Comparison of ENCODE assay signal across 8 mouse cellular contexts in the genomic region with DNA sequence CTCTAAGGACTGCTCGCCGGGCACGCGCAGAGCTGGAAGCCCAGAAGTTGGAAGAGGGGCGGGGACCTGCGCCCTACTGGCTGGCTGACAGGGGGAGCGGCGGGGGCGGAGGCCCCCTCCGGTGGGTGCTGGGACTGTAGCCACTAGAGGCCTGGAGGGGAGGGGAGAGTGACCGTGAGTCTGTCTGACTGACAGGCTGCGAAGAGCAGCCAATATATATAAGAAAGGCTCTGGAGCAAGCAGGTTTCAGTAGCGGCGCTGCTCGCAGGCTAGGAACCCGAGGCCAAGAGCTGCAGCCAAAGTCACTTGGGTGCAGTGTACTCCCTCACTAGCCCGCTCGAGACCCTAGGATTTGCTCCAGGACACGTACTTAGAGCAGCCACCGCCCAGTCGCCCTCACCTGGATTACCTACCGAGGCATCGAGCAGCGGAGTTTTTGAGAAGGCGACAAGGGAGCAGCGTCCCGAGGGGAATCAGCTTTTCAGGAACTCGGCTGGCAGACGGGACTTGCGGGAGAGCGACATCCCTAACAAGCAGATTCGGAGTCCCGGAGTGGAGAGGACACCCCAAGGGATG. TPM values are rescaled to one million over a fixed set of nuclear protein-coding genes. Genes with fewer than 3 reads are reported as not detected.
DNase-seq lines count a peak whose midpoint lies in the region; ATAC-seq lines count a peak whose summit lies in the region.

A gene (plus strand): TSS at position 217 of the 576 bp plus-strand sequence.

- H3K27me3 ChIP-seq in heart, embryonic 16.5 days (ENCODE audit: control insufficient read depth, insufficient read depth, low read length), result peaks cover 74% of the 10 kb centered on the region

- ATAC-seq in heart, embryonic 16.5 days (replicated peaks; ENCODE audit: extremely low read depth, insufficient read depth, low FRiP score), result peak; percentile 70
- no peak for ATAC-seq in erythroid progenitor cell, adult 5-6 weeks (replicated peaks; ENCODE audit: low FRiP score, poor library complexity, severe bottlenecking)

- peaks cover 30% of the 10 kb centered on the region for H3K4me1 ChIP-seq in heart, embryonic 16.5 days (ENCODE audit: control insufficient read depth, insufficient read depth, low read length)

- H3K4me2 ChIP-seq in heart, embryonic 16.5 days (ENCODE audit: low read depth, low read length), result peak within 1 kb of the TSS; percentile 85

- H3K9ac ChIP-seq in heart, embryonic 16.5 days (ENCODE audit: low read length), result peak within 1 kb of the TSS; percentile 77

- under 1% methylated on average over 33 of the region's 33 CpGs for WGBS in heart, embryonic 16.5 days

- no peaks in the 10 kb centered on the region for H3K9me3 ChIP-seq in heart, embryonic 16.5 days (replicated peaks; ENCODE audit: control insufficient read depth, low read length)

- peak within 1 kb of the TSS; percentile 61 for H3K27ac ChIP-seq in heart, embryonic 16.5 days (ENCODE audit: low read length)

- H3K36me3 ChIP-seq in heart, embryonic 16.5 days (ENCODE audit: control insufficient read depth, insufficient read depth), result no peaks in the 10 kb centered on the region

- peak; percentile 52 for DNase-seq in thymus, postnatal 4 days
- DNase-seq in thymus, postnatal 10 days (ENCODE audit: low spot score in 2 of 2), result no peak
- peak; percentile 61 for DNase-seq in embryo, embryonic 9.5 days (ENCODE audit: extremely low spot score)
- DNase-seq in kidney, postnatal 10 days, result peak; percentile 86
- peak; percentile 82 to 91 for DNase-seq in lung, postnatal 4 days
- peak; percentile 70 for DNase-seq in yolk sac, embryonic 10.5 days (ENCODE audit: low spot score)

- H3K4me3 ChIP-seq in heart, embryonic 16.5 days (ENCODE audit: low read length), result peak within 1 kb of the TSS; percentile 65

RNA-seq across cellular contexts. Expression of the gene that starts here (rescaled TPM):
- polyA plus RNA-seq in heart, embryonic 16.5 days (2015; fragmentation: Nextera tagmentation; extraction: Ambion mirVana), result 14.1 TPM in 2 replicates
- total RNA-seq in erythroid progenitor cell, adult 5-6 weeks (2015; ENCODE audit: low replicate concordance), result not detected in 2 replicates
- total RNA-seq in erythroid progenitor cell, adult 5-6 weeks (2017; ENCODE audit: low replicate concordance), result not detected in 2 replicates

Comparison
In these comparisons a context has a peak if more than half of its experiments do, and no peak if none do; other contexts are left out.
1. DNase-seq: peak in thymus, postnatal 4 days (single experiment), embryo, embryonic 9.5 days (single experiment), kidney, postnatal 10 days (single experiment), lung, postnatal 4 days (2 of 2) and yolk sac, embryonic 10.5 days (single experiment); none in thymus, postnatal 10 days (0 of 2).